In genomic region chr10:85190652-85191051, GRCm38 (mm10) we compare ENCODE assay signal across 32 mouse cellular contexts. TPM values are rescaled to one million over a fixed set of nuclear protein-coding genes. Genes with fewer than 3 reads are reported as not detected.
DNase-seq lines count a peak whose midpoint lies in the region; ATAC-seq and TF ChIP-seq lines count a peak whose summit lies in the region.
"Had no signal": no experiment of that assay in that cellular context is flagged by ENCODE, and none has a peak within 500 bp of the region (broad histone marks: within the 10 kb centered on the region; RNA-seq: fewer than 3 reads in every experiment).

No protein-coding gene starts in this region.

- intact Hi-C loops in left cerebral cortex, postnatal 25 days (cut with DNase I) = no loop called here
- intact Hi-C loops in left cerebral cortex, postnatal 4 days (cut with DNase I) = no loop called here

- TF ChIP-seq POLR2A in cerebellum, adult 2 months (IDR thresholded peaks at IDR 0.05; ENCODE audit: borderline replicate concordance, insufficient read depth, low read length) = no peak

- H3K9me3 ChIP-seq in forebrain, postnatal 0 days (ENCODE audit: low read length) = no peaks in the 10 kb centered on the region
- H3K9me3 ChIP-seq in forebrain, embryonic 16.5 days (ENCODE audit: control insufficient read depth, low read length) = no peaks in the 10 kb centered on the region
- H3K9me3 ChIP-seq: embryonic facial prominence, embryonic 13.5 days; forebrain, embryonic 10.5 days; forebrain, embryonic 15.5 days; heart, embryonic 10.5 days; heart, embryonic 15.5 days; hindbrain, embryonic 12.5 days; intestine, embryonic 15.5 days; liver, embryonic 15.5 days; lung, embryonic 15.5 days; midbrain, embryonic 10.5 days; midbrain, embryonic 15.5 days; stomach, embryonic 15.5 days had no signal

- H3K4me2 ChIP-seq in forebrain, postnatal 0 days (ENCODE audit: low read depth) = no peak overlapping the region
- H3K4me2 ChIP-seq in forebrain, embryonic 16.5 days (ENCODE audit: low read length) = no peak overlapping the region
- H3K4me2 ChIP-seq: embryonic facial prominence, embryonic 13.5 days; forebrain, embryonic 15.5 days; heart, embryonic 15.5 days; hindbrain, embryonic 12.5 days; intestine, embryonic 15.5 days; liver, embryonic 15.5 days; lung, embryonic 15.5 days; midbrain, embryonic 15.5 days; stomach, embryonic 15.5 days had no signal

- no peak for TF ChIP-seq CTCF in forebrain, postnatal 0 days (IDR thresholded peaks at IDR 0.05; ENCODE audit: low read depth)
- TF ChIP-seq CTCF in cerebellum, adult 2 months (IDR thresholded peaks at IDR 0.05; ENCODE audit: borderline replicate concordance, insufficient read depth, low read depth, low read length) = no peak

- H3K27me3 ChIP-seq in forebrain, postnatal 0 days (ENCODE audit: insufficient read depth, low read length) = no peaks in the 10 kb centered on the region
- no peaks in the 10 kb centered on the region for H3K27me3 ChIP-seq in forebrain, embryonic 16.5 days (replicated peaks; ENCODE audit: control insufficient read depth, insufficient read depth, low read length)
- no peaks in the 10 kb centered on the region for H3K27me3 ChIP-seq in cerebellum, adult 2 months (ENCODE audit: control insufficient read depth, insufficient read depth, low read length)
- H3K27me3 ChIP-seq: embryonic facial prominence, embryonic 13.5 days; forebrain, embryonic 15.5 days; hindbrain, embryonic 12.5 days; intestine, embryonic 15.5 days; liver, embryonic 15.5 days; midbrain, embryonic 15.5 days; stomach, embryonic 15.5 days had no signal

- ATAC-seq in forebrain, postnatal 0 days = peak; percentile 71
- no peak for ATAC-seq in forebrain, embryonic 16.5 days
- ATAC-seq: forebrain, embryonic 15.5 days; hindbrain, postnatal 0 days; intestine, embryonic 15.5 days; midbrain, embryonic 15.5 days; Patski had no signal

- H3K36me3 ChIP-seq in forebrain, postnatal 0 days (ENCODE audit: insufficient read depth) = no peaks in the 10 kb centered on the region
- H3K36me3 ChIP-seq in forebrain, embryonic 16.5 days (ENCODE audit: control insufficient read depth, insufficient read depth) = no peaks in the 10 kb centered on the region
- H3K36me3 ChIP-seq: embryonic facial prominence, embryonic 13.5 days; forebrain, embryonic 10.5 days; forebrain, embryonic 15.5 days; heart, embryonic 10.5 days; heart, embryonic 15.5 days; hindbrain, embryonic 12.5 days; intestine, embryonic 15.5 days; liver, embryonic 15.5 days; lung, embryonic 15.5 days; midbrain, embryonic 10.5 days; midbrain, embryonic 15.5 days; stomach, embryonic 15.5 days had no signal

- H3K27ac ChIP-seq in forebrain, postnatal 0 days (ENCODE audit: low read depth, low read length) = no peak overlapping the region
- no peak overlapping the region for H3K27ac ChIP-seq in forebrain, embryonic 16.5 days (ENCODE audit: low read length)
- no peak overlapping the region; the same call in 1 of the 2 replicates for H3K27ac ChIP-seq in cerebellum, adult 2 months (ENCODE audit: insufficient read depth, low read length)
- H3K27ac ChIP-seq: embryonic facial prominence, embryonic 13.5 days; forebrain, embryonic 10.5 days; forebrain, embryonic 15.5 days; heart, embryonic 10.5 days; heart, embryonic 15.5 days; hindbrain, embryonic 12.5 days; hindbrain, postnatal 0 days; intestine, embryonic 15.5 days; kidney, postnatal 0 days; left cerebral cortex, adult 2 months; liver, embryonic 15.5 days; lung, embryonic 15.5 days; midbrain, embryonic 10.5 days; midbrain, embryonic 15.5 days; stomach, embryonic 15.5 days had no signal

- H3K9ac ChIP-seq in forebrain, postnatal 0 days = no peak overlapping the region
- no peak overlapping the region for H3K9ac ChIP-seq in forebrain, embryonic 16.5 days (replicated peaks; ENCODE audit: low read depth, low read length)
- H3K9ac ChIP-seq: embryonic facial prominence, embryonic 13.5 days; forebrain, embryonic 15.5 days; heart, embryonic 15.5 days; hindbrain, embryonic 12.5 days; intestine, embryonic 15.5 days; liver, embryonic 15.5 days; lung, embryonic 15.5 days; midbrain, embryonic 15.5 days; stomach, embryonic 15.5 days had no signal

- peak; percentile 39 for DNase-seq in forebrain, postnatal 0 days
- peak; percentile 13 to 58 for DNase-seq in left cerebral cortex, postnatal 25 days (ENCODE audit: low spot score in 2 of 2)
- no peak for DNase-seq in left cerebral cortex, postnatal 4 days
- DNase-seq in cerebellum, adult 2 months = peak; percentile 30 to 61
- no peak for DNase-seq in urinary bladder, adult 2 months (ENCODE audit: low spot score)
- DNase-seq in testis, postnatal 10 days (ENCODE audit: low spot score) = no peak
- DNase-seq: adrenal gland, postnatal 25 days; gastrocnemius, postnatal 14 days; heart, postnatal 36 days; kidney, adult 8-10 months; kidney, postnatal 4 days; right cerebral cortex, postnatal 25 days; thymus, adult 18-20 months; thymus, postnatal 25 days had no signal

- no peak overlapping the region for H3K4me3 ChIP-seq in forebrain, postnatal 0 days (ENCODE audit: low read depth, low read length)
- no peak overlapping the region for H3K4me3 ChIP-seq in forebrain, embryonic 16.5 days (replicated peaks; ENCODE audit: low read length)
- H3K4me3 ChIP-seq in cerebellum, adult 2 months (replicated peaks; ENCODE audit: insufficient read depth, low read depth, low read length) = no peak overlapping the region
- H3K4me3 ChIP-seq: embryonic facial prominence, embryonic 13.5 days; forebrain, embryonic 10.5 days; forebrain, embryonic 15.5 days; heart, embryonic 10.5 days; heart, embryonic 15.5 days; hindbrain, embryonic 12.5 days; intestine, embryonic 15.5 days; left cerebral cortex, adult 2 months; liver, embryonic 15.5 days; lung, embryonic 15.5 days; midbrain, embryonic 10.5 days; midbrain, embryonic 15.5 days; stomach, embryonic 15.5 days had no signal

- H3K4me1 ChIP-seq in forebrain, postnatal 0 days (ENCODE audit: insufficient read depth) = no peaks in the 10 kb centered on the region
- H3K4me1 ChIP-seq in forebrain, embryonic 16.5 days (replicated peaks; ENCODE audit: control insufficient read depth, insufficient read depth, low read length) = peaks cover 4% of the 10 kb centered on the region
- peaks cover 9% of the 10 kb centered on the region; the same call in 1 of the 2 replicates for H3K4me1 ChIP-seq in cerebellum, adult 2 months (ENCODE audit: control insufficient read depth, insufficient read depth, low read length)
- H3K4me1 ChIP-seq: embryonic facial prominence, embryonic 13.5 days; hindbrain, embryonic 12.5 days; liver, embryonic 15.5 days; lung, embryonic 15.5 days had no signal

RNA-seq across cellular contexts. Expression of gene Cry1, which starts 5.8 kb away (rescaled TPM):
- total RNA-seq in forebrain, postnatal 0 days (2014; rRNA removed) = 22.7 and 24.3 TPM in 2 replicates
- 23.3 and 29.7 TPM in 2 replicates for polyA plus RNA-seq in forebrain, postnatal 0 days (2015; fragmentation: Nextera tagmentation; extraction: Ambion mirVana)
- 33.7 and 38.2 TPM in 2 replicates for polyA plus RNA-seq in forebrain, embryonic 16.5 days (2015; fragmentation: Nextera tagmentation; extraction: Ambion mirVana)
- total RNA-seq in left cerebral cortex, postnatal 25 days (2021) = 10 to 100 TPM; 18.6 to 19.5 TPM
- total RNA-seq in left cerebral cortex, postnatal 4 days (2021) = 10 to 100 TPM; 23.9 to 26.6 TPM
- polyA plus RNA-seq in cerebellum, adult 2 months (2012; rRNA removed) = 23.8 and 24.6 TPM in 2 replicates
- polyA plus RNA-seq in urinary bladder, adult 2 months (2012; rRNA removed) = 11.5 and 15.5 TPM in 2 replicates
- total RNA-seq: MEL had no signal

Comparison
In these comparisons a context has a peak if more than half of its experiments do, and no peak if none do; other contexts are left out.
1. DNase-seq: peak in forebrain, postnatal 0 days (single experiment), left cerebral cortex, postnatal 25 days (2 of 2) and cerebellum, adult 2 months (2 of 2); none in left cerebral cortex, postnatal 4 days (single experiment), urinary bladder, adult 2 months (single experiment) and testis, postnatal 10 days (single experiment).